Mouse (Mus musculus): Measurements from ENCODE around the gene Tcp11.

- no peak for TF ChIP-seq CTCF (IDR thresholded peaks at IDR 0.05; ENCODE audit: extremely low read depth, insufficient read depth, insufficient read length, insufficient replicate concordance)
- TF ChIP-seq POLR2A (IDR thresholded peaks at IDR 0.05; ENCODE audit: low read depth, low read length): no peak
These were observed 22.1 kb downstream of the Tcp11 start for GRCm38 (mm10) chr17:28058346-28058745.

Measured in spleen, adult 2 months (tissue).